Mouse (Mus musculus): ENCODE measurements around the gene Catsper2. TPM values are rescaled to one million over a fixed set of nuclear protein-coding genes. Genes with fewer than 3 reads are reported as not detected.

Catsper2 gene
- polyA plus RNA-seq, 1 experiment from 2014 or later, result 2.8 TPM

- Histone ChIP-seq H3K27me3 (replicated peaks) (peaks cover 26% of the 10 kb centered on the region), H3K27ac (ENCODE audit: poor library complexity, severe bottlenecking) (peak overlapping the region; percentile 47; the same call in 1 of the 2 replicates), H3K4me1 (replicated peaks) (peaks cover 23% of the 10 kb centered on the region), H3K4me2 (peak overlapping the region; percentile 88), H3K4me3 (peak overlapping the region; percentile 86), H3K36me3 (peaks cover 4% of the 10 kb centered on the region; the same call in 1 of the 2 replicates), H3K9me3 (replicated peaks) (no peaks in the 10 kb centered on the region), H3K9ac (peak overlapping the region; percentile 85)
- no peak for ATAC-seq (ENCODE audit: insufficient number of reproducible peaks, low FRiP score)
- 3% methylated on average over 6 of the region's 6 CpGs for WGBS
Observed at GRCm38 (mm10) chr2:121354378-121354777, 59.2 kb downstream of the Catsper2 start.

GRCm38 (mm10) chr2:121353156-121353555 is 60.4 kb downstream of the Catsper2 start:
- Histone ChIP-seq H3K27me3 (replicated peaks) (peaks cover 14% of the 10 kb centered on the region), H3K9ac (no peak overlapping the region), H3K9me3 (replicated peaks) (no peaks in the 10 kb centered on the region), H3K27ac (ENCODE audit: poor library complexity, severe bottlenecking) (no peak overlapping the region), H3K36me3 (peaks cover 13% of the 10 kb centered on the region), H3K4me2 (0 out of 2 replicates have a peak overlapping the region, but pooled peaks have one; percentile 7), H3K4me1 (replicated peaks) (peaks cover 16% of the 10 kb centered on the region), H3K4me3 (no peak overlapping the region)
- 28% methylated on average over 8 of the region's 8 CpGs for WGBS
- no peak for ATAC-seq (ENCODE audit: insufficient number of reproducible peaks, low FRiP score)

Small RNAs within 50 kb of the gene (microRNA-seq; reads per million reads assigned to microRNA genes)
- gene Gm22953, result not detected

Other genes starting within 250 kb of the Catsper2 start
- gene Tubgcp4, start 243.1 kb downstream of the Catsper2 start, polyA plus RNA-seq (2016; fragmentation: Nextera tagmentation; extraction: Ambion mirVana), result 45.2 and 46.4 TPM in 2 replicates
- gene Zscan29, start 242.7 kb downstream of the Catsper2 start, polyA plus RNA-seq (2016; fragmentation: Nextera tagmentation; extraction: Ambion mirVana), result 6.8 and 7.9 TPM in 2 replicates
- 69.8 and 78.4 TPM in 2 replicates for gene Trp53bp1, start 142.4 kb downstream of the Catsper2 start, polyA plus RNA-seq (2016; fragmentation: Nextera tagmentation; extraction: Ambion mirVana)
- gene Map1a, start 124.2 kb downstream of the Catsper2 start, polyA plus RNA-seq (2016; fragmentation: Nextera tagmentation; extraction: Ambion mirVana), result 4.7 TPM in 2 replicates
- 11.2 and 11.6 TPM in 2 replicates for gene Ppip5k1, start 58.4 kb downstream of the Catsper2 start, polyA plus RNA-seq (2016; fragmentation: Nextera tagmentation; extraction: Ambion mirVana)
- 0.42 TPM in 1 of 2 replicates, not detected in the other for gene Ckmt1, start 56.1 kb downstream of the Catsper2 start, polyA plus RNA-seq (2016; fragmentation: Nextera tagmentation; extraction: Ambion mirVana)
- not detected in 2 replicates for gene Strc, start 26.6 kb downstream of the Catsper2 start, polyA plus RNA-seq (2016; fragmentation: Nextera tagmentation; extraction: Ambion mirVana)
- 643 and 651 TPM in 2 replicates for gene Pdia3, start within 50 bp of the Catsper2 start, polyA plus RNA-seq (2016; fragmentation: Nextera tagmentation; extraction: Ambion mirVana)
- 1.0 and 1.4 TPM in 2 replicates for gene Ell3, start 30.5 kb upstream of the Catsper2 start, polyA plus RNA-seq (2016; fragmentation: Nextera tagmentation; extraction: Ambion mirVana)
- gene Serf2, start 35.4 kb upstream of the Catsper2 start, polyA plus RNA-seq (2016; fragmentation: Nextera tagmentation; extraction: Ambion mirVana), result 610 and 670 TPM in 2 replicates
- gene Hypk, start 39.5 kb upstream of the Catsper2 start, polyA plus RNA-seq (2016; fragmentation: Nextera tagmentation; extraction: Ambion mirVana), result 97.4 and 120 TPM in 2 replicates
- 0.12 and 0.13 TPM in 2 replicates for gene Serinc4, start 43.0 kb upstream of the Catsper2 start, polyA plus RNA-seq (2016; fragmentation: Nextera tagmentation; extraction: Ambion mirVana)
- gene Mfap1b, start 60.3 kb upstream of the Catsper2 start, polyA plus RNA-seq (2016; fragmentation: Nextera tagmentation; extraction: Ambion mirVana), result 48.4 and 49.0 TPM in 2 replicates
- gene Mfap1a, start 92.9 kb upstream of the Catsper2 start, polyA plus RNA-seq (2016; fragmentation: Nextera tagmentation; extraction: Ambion mirVana), result 16.9 and 18.6 TPM in 2 replicates
- 7.3 and 7.5 TPM in 2 replicates for gene Wdr76, start 92.9 kb upstream of the Catsper2 start, polyA plus RNA-seq (2016; fragmentation: Nextera tagmentation; extraction: Ambion mirVana)